Mouse (Mus musculus): Measurements from ENCODE around the gene Apip.

- TF ChIP-seq POLR2A (IDR thresholded peaks at IDR 0.05; ENCODE audit: insufficient read depth, low read depth, low read length), result no peak
- no peak for TF ChIP-seq CTCF (IDR thresholded peaks at IDR 0.05; ENCODE audit: insufficient read depth, low read depth, low read length)
These were observed 17.7 kb upstream of the Apip start for GRCm38 (mm10) chr2:103055820-103056219.

Data from olfactory bulb, adult 2 months (tissue).